Mouse (Mus musculus) heart, adult 18-20 months (tissue): ENCODE results near the gene Gm12216. TPM values are rescaled to one million over a fixed set of nuclear protein-coding genes. Genes with fewer than 3 reads are reported as not detected.
A peak's percentile ranks its signal among the peaks of the same experiment; 100 is the strongest.

ENCODE experiments used
- DNase-seq, 2 experiments: peaks; one replicate each; pipeline ENCODE4 v3.0.0; 2021 to 2022; ENCODE audit warnings: mixed read lengths in 1 of 2
- total RNA-seq, 2 experiments: library from RNA; stranded (reverse); gene quantifications; 2 replicates each; pipeline ENCODE4 v1.2.3; 2021

The Gm12216 gene
- total RNA-seq, 2 experiments from 2014 or later = 2.5 to 2.6 TPM

DNA sequence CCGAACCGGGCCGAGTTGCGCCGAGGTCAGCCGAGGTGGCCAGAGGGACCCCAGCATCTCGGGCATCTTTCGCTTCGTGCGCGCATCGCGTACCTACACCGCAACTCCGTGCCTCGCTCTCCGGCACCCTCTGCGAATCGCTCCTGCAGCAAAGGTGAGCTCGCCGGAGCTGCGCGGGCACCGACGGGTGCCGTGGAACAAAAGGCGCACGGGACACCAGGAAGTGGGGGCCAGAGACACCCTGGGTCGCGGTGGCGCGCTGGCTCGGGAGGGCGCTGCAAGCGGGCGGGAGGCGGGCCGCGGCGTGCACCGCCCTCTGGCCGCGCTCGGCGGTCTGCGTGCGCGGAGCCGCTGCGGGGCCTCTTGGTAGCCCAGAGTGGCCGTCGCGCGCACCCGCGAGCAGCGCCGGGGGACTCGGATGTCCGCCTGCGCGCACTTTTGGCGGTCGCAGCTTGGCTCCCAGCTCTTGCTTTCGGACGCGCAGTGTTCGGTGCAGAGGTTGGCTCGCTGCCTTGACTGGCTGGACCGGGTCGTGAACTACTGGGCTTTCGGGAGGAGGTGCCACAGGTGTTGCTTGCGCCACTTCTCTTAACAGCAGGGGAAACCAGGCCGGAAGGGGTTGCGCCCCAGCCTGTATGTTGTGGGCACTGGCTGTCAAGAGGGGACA, 88.8 kb downstream of the Gm12216 start:
- peak; percentile 85 to 89 for DNase-seq

DNA sequence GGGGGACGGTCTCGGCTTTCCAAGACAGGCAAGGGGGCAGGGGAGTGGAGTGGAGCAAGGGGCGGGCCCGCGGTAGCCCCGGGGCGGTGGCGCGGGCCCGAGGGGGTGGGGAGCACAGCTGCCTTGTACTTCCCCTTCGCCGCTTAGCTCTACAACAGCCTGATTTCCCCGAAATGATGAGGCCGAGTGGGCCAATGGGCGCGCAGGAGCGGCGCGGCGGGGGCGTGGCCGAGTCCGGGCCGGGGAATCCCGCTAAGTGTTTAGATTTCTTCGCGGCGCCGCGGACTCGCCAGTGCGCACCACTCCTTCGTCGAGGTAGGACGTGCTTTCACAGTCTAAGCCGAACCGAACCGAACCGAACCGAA, 89.3 kb downstream of the Gm12216 start, which contains the start of gene Irf1:
TSS of gene Irf1 (plus strand) at position 255 of the 365 bp plus-strand sequence.
- DNase-seq = peak; percentile 95 to 98

DNA sequence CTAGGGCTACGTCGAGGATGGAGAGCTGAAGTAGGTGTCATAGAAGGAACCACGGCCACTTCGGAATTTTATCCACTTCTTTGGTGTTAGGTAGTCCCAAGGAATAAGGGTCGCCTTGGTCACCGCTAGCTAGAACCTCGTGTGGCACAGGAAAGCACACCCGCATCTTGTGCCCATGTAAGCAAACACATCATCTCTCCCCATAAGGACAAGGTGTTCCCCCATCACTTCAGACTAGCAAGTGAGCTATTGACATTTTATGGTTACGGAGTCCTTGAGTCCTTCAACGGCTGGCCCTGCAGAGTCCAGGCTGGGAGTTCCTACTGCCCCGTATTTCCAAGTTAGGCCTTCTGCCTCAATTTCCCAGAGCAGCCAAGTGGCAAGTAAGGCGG, 89.9 kb downstream of the Gm12216 start:
- no peak for DNase-seq

DNA sequence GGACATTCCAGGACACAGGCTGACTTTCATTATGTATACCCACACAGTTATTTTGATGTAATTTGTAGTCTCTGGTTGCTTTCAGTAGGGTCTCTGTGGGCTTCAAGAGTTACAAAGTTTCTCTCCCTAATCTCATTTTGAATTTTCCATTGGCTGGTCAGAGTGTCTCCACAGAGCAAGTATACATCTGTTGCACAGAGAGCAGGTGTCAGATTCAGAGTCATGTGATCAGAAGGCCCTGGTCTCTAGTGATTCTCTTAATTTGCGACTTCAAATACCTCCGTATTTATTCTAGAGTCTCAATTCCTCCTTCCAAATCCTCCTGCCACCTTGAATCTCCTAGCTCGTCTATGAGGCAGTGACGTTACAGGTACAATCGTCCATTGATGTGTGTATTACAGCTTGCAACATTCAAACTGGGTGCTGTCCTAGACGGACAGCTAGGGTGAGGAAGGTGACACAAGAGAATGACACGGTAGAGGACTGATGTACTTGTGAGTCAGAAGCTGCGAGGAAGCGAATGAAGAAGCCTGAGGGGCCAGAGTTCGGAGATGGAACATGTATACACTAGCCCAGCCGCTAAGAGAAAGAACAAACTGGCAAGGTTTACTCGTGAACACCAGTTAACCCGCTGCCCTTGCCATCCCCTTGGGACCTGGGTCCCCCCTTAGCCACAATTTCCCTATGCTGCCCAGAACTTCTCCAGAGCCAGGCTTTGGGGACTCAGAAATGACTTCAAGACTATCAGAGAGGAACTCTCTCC, 90.5 kb downstream of the Gm12216 start:
- no peak for DNase-seq

DNA sequence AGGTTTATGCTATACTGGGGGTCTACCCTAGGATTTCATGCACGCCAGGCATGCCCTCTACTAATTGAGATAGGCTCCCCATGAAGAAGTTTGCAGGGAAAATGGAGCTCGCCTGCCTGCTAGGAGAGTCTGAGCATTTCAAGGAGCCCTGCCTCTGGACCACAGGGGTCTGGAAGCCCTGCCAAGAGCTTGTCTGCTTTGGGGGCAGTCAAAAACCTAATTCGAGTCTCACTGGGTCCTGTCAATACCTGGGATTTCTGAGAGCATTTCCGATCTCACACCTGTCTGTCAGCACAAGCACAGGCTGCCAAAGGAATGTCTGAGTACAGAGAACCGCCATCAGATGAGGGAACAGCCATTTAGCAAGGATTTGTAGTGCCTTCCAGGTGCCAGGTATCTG, 94.5 kb downstream of the Gm12216 start:
- peak in 1 of 2 experiments; percentile 26 for DNase-seq

DNA sequence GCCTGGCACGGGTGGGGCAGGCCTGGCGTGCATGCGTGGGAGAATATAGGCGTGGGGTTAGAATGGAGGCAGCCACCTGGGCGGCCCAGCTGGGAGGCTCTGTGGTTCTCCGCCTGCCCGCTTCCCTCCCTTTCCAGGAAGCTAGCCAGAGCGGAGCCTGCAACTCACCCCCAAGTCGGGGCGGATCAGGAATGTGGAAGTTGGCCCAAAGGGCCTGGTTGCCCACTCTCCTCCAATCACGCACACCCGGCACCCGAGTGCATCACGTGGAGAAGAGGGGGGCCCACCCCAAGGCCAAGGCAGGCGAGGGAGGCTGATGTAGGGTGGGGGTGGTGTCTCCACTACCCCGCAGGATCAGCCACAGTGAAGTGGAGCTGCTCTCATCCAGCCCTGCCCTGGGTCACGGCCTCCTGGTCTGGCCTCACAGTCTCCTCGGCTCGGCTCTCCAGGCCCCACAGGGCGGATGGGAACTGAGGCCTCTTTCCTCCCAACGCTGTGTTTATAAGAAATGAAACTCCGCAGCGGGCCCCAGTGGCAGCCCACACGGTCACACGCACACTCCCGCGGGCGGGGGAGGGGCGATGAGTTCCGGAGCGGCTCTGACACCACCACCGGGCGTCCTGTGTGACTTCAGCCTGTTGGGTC, 95.4 kb downstream of the Gm12216 start:
- peak; percentile 96 to 97 for DNase-seq

DNA sequence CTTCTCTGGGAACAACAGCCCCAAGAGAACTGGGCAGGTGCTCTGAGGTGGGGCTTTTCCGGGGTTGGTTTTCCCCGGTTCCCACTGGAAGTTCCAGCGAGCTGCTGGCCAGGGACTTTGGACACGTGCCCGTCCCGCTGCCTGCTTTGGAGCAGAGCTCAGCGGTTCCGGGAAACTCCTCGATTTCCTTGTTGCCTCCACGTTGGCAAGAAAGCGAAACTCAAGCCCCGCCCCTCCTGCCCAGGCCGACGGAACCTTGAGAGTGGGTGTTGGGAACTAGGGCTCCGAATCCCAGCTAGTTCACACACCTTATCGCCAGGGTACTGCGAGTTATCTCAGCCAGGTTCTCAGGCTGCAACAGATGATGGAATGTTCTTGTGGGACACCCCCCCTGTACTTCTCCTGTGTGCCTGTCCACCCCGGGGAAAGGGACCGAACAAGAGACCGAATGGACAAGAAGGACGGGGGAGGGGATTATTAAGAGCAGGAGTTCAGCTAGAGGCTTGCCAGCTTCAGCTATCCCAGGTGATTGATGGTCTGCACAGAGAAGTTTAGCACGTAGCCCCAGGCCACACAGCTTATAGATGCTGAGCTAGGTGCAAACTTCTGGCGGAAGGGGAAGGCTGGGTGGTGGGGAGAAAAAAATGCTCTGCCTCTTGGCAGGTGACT, 96.1 kb downstream of the Gm12216 start:
- peak; percentile 91 to 94 for DNase-seq

DNA sequence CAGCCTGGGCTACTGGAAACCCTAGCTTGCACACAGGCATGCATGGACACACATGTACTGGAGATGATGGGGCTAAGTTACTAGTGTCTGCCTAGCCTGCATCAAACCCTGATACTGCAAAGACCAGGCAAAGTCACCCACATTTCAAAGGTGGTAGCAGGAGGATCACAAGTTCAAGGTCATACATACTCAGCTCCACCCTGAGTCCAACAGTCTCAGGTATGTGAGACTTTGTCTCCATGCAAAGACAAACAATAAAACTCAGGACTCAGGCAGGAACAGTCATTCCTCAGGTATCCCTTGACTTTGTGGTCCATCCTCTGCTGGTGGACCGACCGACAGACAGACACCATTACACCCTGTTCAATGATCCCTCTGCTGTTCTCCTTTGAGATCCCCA, 96.6 kb downstream of the Gm12216 start:
- no peak for DNase-seq

DNA sequence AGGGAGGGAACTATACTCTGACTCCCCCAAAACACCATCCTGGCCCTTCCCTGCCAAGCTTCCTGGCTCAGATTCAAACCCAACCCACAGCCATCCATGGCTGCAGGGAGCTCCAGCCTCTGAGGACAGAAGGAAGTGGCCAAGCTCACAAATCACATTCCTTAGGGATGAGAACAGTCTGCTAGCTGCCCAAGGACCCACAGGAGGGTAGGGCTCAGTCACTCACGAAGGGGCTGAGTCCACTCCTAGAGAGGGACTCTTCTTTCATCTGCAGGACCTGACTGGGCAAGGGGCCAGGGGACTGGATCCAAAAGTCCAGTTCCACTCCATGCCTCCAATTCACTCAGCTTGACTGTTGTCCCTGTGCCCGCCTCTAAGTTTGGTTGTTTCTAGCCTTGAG, 97.2 kb downstream of the Gm12216 start:
- peak; percentile 84 to 87 for DNase-seq

DNA sequence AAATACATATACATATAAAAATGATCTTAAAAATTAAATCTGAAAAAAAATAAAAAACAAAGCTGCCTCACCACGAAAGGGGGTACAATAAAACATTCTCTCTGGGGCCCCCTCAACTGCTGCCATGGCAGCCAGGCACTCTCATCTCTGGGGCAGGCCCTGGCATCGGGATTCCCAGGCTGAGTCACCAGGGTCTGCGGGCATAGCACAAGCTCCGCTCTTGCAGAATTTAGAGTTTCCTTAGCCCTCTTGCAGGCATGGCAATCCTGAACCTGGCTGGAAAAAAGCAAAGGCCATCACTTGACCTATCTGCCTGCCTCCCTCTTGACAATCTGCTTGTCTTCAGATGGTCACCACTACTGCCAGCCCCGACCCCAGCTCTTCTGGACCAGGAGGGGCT, 97.8 kb downstream of the Gm12216 start:
- DNase-seq = no peak

DNA sequence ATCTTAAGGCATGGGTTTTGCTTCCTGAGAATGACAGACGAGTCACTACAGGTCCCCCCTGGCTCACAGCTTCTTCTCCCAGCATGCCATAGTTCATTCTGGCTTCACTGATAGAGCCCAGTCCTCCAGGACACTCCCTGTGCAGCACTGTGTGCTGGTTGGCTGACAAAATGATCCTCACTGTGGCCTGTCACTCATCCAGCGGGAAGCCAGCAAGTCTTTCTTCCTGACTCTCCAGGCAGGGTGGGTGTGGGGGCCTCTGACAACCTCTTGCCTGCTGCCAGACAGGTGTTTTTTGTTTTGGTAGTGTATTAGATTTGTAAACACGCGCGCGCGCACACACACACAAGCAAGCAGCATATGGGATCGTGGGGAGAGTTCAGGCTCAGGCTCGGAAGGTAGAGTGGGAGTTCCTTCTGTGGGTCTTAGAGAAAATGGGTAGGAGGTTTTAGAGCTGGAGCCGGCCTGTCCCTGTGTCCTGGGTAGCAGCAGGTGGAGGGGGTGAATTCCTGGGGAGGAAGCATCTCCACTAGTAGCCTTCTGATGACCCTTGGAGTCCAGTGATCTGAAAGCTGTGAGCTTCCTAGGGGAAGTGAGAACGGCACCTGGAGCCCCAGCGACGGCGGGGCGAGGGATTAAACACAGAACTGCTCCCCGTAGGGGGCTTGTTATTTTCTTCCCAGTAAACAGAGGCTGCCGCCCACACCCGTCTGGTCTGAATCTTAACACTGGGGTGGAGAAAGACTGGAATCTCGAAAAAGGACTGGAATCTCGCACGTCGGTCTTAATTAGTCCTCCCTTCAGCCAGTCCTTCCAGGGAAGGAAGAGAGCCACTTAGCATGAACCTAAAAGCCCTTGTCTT, 99.3 kb downstream of the Gm12216 start:
- no peak for DNase-seq

DNA sequence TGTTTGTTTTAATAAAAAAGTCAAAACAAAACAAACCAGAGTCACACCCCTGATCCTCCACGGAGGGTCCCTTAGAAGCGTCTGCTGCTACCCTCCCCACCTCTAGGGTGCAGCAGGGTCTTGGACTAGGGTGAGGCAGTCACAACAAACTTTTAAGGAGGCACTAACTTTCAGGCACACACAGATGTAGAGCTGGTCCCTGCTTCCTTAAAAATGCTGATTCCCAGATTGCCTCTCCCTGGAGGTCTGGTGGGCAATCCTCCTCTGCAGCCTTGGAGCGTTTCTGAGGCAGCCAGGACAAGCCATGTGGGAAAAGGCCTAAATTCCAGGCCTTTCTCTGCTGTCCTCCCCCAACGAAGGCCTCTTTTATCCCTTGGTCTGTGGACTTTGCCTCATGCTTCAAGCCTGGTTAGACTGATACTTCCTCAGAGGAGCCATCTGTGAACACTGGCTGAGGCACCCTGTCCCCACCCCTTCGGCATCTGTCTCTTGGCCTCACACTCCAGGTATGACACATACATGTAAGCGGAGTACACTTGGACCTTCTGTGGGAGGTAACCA, 100.2 kb downstream of the Gm12216 start:
- peak; percentile 51 to 57 for DNase-seq

DNA sequence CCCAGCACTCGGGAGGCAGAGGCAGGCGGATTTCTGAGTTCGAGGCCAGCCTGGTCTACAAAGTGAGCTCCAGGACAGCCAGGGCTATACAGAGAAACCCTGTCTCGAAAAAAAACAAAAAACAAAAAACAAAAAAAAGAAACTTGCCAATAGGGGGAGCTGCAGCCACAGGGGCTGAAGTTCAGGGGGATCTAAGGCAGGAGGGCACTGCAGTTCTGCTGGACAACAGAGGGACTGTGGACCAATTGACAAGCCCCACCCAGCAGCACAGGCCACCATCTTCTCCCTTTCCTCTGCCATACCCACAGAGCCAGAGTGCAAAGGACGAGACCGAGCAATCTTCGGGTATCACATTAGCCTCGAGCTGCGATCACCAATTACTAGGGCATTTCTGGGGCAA, 101.0 kb downstream of the Gm12216 start:
- DNase-seq = peak in 1 of 2 experiments; percentile 59

DNA sequence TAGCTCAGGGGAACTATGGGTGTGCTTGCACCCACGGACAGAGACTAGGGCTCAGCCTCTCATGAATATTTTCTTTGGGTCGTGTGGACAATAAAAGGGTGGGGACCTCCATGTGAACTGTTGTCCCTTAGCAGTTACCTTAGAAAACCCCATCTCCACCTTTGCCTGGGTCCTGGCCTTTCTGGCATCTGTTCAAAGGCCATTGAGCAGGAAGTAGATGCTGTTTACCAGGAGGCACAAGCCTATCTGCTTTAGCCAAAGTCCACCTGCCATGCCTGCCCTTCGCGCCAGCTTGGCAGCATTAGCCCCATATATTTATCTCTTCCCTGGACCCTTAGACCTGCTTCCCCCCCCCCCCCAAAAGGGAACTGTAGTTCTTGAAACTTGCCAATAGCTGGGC, 101.4 kb downstream of the Gm12216 start:
- no peak for DNase-seq

DNA sequence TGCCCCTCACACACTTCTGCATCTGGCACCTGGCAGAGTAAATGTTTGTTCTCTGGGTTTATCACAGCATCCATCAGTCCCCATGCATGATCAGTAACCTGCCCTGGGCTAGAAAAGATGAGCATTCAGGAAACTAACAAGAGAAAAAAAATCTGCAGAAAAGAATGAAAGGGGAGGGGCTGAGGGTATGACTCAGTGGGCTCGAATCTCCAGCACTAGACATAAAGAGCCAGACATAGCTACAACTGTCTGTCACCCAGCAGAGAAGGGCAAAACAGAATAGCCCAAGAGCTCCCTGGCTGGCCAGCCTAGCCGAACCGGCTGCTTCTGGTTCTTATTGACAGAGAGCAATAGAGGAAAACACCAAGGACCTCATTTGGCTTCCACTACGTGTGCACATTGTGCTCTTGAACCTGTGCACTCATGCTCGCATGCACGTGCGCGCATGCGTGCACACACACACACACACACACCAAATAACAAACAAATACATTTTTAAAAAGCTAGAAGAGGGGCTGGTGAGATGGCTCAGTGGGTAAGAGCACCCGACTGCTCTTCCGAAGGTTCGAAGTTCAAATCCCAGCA, 104.0 kb downstream of the Gm12216 start:
- no peak for DNase-seq

DNA sequence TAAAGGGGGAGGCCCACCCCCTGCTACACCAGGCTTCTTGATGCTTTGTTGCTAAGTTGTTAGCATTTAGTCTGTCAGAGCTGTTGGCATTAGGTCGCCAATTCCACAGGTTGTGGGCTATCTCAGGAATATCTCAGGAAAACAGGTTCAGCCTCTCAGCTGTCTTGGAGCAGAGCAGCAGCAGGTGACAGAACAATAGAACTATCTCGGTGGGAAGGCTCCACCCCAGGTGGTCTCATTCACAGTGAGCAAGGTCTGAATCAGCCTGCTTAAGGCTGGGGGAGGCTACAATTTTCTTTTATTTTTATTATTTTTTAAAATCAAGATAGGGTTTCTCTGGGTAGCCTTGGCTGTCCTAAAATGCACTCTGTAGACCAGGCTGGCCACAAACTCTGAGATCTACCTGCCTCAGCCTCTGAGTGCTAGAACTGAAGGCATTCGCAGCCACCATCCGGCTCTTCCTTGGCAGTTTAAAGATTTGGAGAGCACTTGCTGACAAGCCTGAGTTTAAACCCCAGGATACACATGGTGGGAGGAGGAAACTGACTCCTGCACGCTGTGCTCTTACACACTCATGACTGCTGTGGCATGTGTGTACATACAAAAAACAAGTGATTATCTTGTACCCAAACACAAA, 109.2 kb downstream of the Gm12216 start:
- no peak for DNase-seq

DNA sequence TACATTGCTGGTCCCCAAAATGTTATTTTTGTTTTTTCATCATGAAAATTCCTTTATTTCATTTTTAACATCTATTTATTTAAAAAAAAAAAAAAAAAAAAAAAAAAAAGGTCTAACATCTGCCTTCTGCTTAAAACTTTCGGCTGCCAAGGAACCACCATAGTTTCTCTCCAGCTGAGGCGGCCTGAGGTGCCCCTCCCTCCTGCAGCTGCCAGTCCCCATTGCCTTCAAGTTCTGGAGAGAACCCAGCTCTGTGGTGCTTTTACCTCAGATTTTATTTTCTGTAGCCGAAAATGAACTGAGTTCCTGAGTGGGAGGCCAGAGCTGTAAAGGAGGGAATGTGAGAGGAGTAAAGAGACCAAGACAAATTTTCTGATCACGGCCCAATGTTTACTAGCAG, 109.8 kb downstream of the Gm12216 start:
- no peak for DNase-seq

DNA sequence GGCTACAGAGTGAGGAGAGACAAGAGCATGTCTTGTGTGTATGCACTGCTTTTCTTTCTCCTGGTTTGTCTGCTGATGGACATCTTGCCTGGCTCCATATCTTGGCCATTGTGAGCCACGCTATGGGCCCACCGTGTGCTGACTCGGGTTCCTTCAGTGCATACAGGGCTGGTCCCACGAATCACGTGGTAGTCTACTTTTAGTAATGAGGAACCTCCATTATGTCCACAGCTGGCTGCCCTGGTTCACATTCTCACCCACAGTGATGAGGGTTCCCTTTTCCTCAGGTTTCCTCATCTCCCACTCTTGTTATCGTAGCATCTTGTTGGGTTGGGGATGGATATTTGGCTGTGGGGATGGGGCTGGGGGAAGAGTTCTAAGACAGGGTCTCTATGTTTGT, 110.4 kb downstream of the Gm12216 start:
- DNase-seq = no peak

DNA sequence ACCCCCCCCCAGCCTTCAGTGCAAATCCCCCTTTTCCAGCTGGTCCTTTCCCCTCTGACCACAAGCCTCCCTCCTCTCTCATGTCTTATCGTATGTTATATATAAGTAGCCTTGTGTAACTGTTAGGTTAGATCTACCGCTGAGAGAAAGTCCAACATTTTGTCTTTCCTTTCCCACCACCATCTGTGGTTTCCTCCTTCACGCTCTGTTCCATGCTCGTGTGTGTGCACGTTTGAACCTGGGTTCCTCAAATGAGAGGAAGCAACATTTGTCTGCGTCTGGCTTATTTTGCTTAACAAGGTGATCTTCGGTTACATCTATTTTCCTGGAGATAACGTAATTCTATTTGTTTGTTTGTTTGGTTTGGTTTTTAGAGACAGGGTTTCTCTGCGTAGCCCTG, 111.1 kb downstream of the Gm12216 start:
- no peak for DNase-seq

DNA sequence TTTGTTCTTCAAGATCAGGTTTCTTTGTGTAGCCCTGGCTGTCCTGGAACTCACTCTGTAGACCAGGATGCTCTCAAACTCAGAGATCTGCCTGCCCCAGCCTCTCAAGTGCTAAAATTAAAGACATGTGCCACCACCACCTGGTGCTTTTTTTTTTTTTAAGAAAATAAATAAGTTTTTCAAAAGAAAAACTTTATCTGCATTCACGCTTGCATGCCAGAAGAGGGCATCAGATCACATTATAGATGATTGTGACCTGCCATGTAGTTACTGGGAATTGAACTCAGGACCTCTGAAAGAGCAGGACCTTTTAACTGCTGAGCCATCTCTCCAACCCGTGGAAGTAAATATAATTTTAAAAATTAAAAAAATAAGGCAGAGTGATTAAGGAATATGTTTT, 113.8 kb downstream of the Gm12216 start:
- DNase-seq = no peak

DNA sequence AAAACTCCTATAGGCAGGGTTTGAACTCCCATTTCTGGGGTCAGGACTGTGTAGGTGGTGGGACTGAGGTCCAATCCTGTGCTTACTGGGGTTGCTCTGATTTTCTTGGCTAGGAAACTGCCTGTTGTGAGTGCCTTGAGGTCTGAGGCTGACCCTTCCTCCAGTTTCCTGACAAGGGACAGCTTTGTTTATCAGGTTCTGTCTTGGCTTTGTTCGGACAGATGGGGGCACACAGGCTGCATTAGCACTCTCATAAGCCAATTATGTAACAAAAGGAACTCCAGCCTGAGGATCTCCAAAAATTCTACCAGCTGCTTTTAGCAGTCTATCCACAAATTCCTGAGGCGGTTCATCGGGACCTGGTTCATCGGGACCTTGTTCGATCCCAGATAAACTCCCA, 116.7 kb downstream of the Gm12216 start:
- peak; percentile 45 to 50 for DNase-seq
